Mouse (Mus musculus) stomach, postnatal 0 days (tissue): Measurements from ENCODE around the gene Sec31a. TPM values are rescaled to one million over a fixed set of nuclear protein-coding genes. Genes with fewer than 3 reads are reported as not detected.

Experiments used
- ATAC-seq: fragments of 200-750 bp; cut with Nextera tagmentation; 2 replicates; pipeline ENCODE4 v1.8.0; 2017; ENCODE audit not compliant: low FRiP score, low TSS enrichment
- DNase-seq: peaks from one replicate; pipeline ENCODE4 v3.0.0-alpha.2; 2016; ENCODE audit warnings: low spot score
- H3K27ac ChIP-seq: fragments of 300-500 bp; sonication (generic); replicated peaks from 2 replicates; pipeline ENCODE4 v1.5.1; 2014; ENCODE audit warnings: mild to moderate bottlenecking, control low read depth
- H3K27me3 ChIP-seq: fragments of 300-500 bp; sonication (generic); 2 replicates; pipeline ENCODE4 v1.6.1; 2014; ENCODE audit warnings: low read length; ENCODE audit not compliant: control insufficient read depth, insufficient read depth
- H3K36me3 ChIP-seq: fragments of 300-500 bp; sonication (generic); 2 replicates; pipeline ENCODE4 v1.6.1; 2014; ENCODE audit warnings: low read length, mixed read lengths; ENCODE audit not compliant: control insufficient read depth, insufficient read depth
- H3K4me1 ChIP-seq: fragments of 300-500 bp; sonication (generic); replicated peaks from 2 replicates; pipeline ENCODE4 v1.6.1; 2014; ENCODE audit warnings: antibody characterized with exemption; ENCODE audit not compliant: control insufficient read depth, insufficient read depth
- H3K4me2 ChIP-seq: fragments of 300-500 bp; sonication (generic); replicated peaks from 2 replicates; pipeline ENCODE4 v1.6.1; 2014; ENCODE audit warnings: low read depth, mild to moderate bottlenecking, control low read depth, moderate library complexity
- H3K4me3 ChIP-seq: fragments of 300-500 bp; sonication (generic); 2 replicates; pipeline ENCODE4 v1.5.1; 2014; ENCODE audit warnings: low read depth, low read length, control low read depth
- H3K9ac ChIP-seq: fragments of 300-500 bp; sonication (generic); 2 replicates; pipeline ENCODE4 v1.6.1; 2014; ENCODE audit warnings: mild to moderate bottlenecking, low read length, control low read depth, mixed read lengths
- H3K9me3 ChIP-seq: fragments of 300-500 bp; sonication (generic); 2 replicates; pipeline ENCODE4 v1.6.1; 2016; ENCODE audit warnings: low read length; ENCODE audit not compliant: control insufficient read depth
- CTCF ChIP-seq: IDR thresholded peaks from 2 replicates; pipeline ENCODE4 v1.5.1; 2016; ENCODE audit warnings: antibody characterized with exemption, low read depth, mild to moderate bottlenecking, moderate library complexity
- EP300 ChIP-seq: optimal IDR thresholded peaks from 2 replicates; pipeline ENCODE3; 2016; ENCODE audit warnings: antibody characterized with exemption
- WGBS: fragments of 180-500 bp; shearing (Covaris S2); extraction: QIAGEN DNeasy Blood & Tissue Kit; methylation state at CpG from one replicate; pipeline ENCODE4 v1.1.7; 2014; 5-methylcytosine and 5-hydroxymethylcytosine counted together
- polyA plus RNA-seq: library from polyadenylated mRNA; unstranded; fragments of >200 nt; fragmentation: Nextera tagmentation; extraction: Ambion mirVana; gene quantifications from 2 replicates; pipeline ENCODE4 v1.2.1, GENCODE M21; 2015

Sec31a gene
- polyA plus RNA-seq, 1 experiment from 2014 or later, result 102 TPM

- DNase-seq, result no peak
- H3K9me3 ChIP-seq, result no peaks in the 10 kb centered on the region
- no peaks in the 10 kb centered on the region for H3K27me3 ChIP-seq
- no peaks in the 10 kb centered on the region for H3K36me3 ChIP-seq
- WGBS, result 57% methylated on average over 14 of the region's 14 CpGs
- no peak for TF ChIP-seq CTCF
- no peak for TF ChIP-seq EP300
- no peak overlapping the region for H3K4me3 ChIP-seq
- no peaks in the 10 kb centered on the region for H3K4me1 ChIP-seq
- no peak for ATAC-seq
- no peak overlapping the region for H3K27ac ChIP-seq
- no peak overlapping the region for H3K4me2 ChIP-seq
- no peak overlapping the region for H3K9ac ChIP-seq
Observed at GRCm38 (mm10) chr5:100333607-100334380, 82.2 kb downstream of the Sec31a start.

DNA sequence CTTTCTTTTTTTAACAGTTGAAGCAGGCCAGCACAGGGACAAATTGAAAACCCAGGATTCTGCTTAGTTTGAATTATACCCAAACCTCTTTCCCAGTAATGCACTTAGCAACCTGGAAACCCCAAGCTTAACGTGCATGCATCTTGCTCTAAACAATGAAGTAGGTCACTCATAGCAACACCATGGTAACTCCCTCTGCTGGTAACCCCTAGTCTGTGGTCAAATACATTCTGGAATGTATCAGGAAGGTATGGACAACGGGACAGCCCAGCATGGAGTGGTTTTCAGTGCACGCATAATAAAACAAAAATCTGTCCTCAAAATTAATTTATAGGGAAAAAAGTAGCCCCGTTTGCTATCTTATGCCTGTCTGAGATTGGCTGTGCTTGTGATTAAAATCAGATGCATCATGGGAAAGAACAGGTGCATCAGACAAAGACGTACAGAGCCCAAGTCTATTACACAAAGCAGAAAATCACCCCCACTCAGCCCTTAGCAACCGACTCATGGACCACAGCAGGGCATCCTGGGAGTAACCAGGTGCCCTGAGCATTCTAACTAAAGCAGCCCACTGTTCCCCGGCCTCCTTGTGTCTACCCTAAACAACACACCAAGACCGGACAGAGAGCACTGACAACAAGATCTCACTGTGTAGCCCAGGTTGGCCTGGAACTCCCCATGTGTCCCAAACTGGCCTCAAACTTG, 83.6 kb downstream of the Sec31a start:
- Histone ChIP-seq H3K9ac (no peak overlapping the region), H3K27me3 (no peaks in the 10 kb centered on the region), H3K4me1 (no peaks in the 10 kb centered on the region), H3K9me3 (no peaks in the 10 kb centered on the region), H3K27ac (no peak overlapping the region), H3K36me3 (no peaks in the 10 kb centered on the region), H3K4me3 (no peak overlapping the region), H3K4me2 (no peak overlapping the region)
- WGBS, result 71% methylated on average over 8 of the region's 8 CpGs
- no peak for DNase-seq
- no peak for ATAC-seq
- TF ChIP-seq EP300, result no peak
- peak; percentile 38 for TF ChIP-seq CTCF

DNA sequence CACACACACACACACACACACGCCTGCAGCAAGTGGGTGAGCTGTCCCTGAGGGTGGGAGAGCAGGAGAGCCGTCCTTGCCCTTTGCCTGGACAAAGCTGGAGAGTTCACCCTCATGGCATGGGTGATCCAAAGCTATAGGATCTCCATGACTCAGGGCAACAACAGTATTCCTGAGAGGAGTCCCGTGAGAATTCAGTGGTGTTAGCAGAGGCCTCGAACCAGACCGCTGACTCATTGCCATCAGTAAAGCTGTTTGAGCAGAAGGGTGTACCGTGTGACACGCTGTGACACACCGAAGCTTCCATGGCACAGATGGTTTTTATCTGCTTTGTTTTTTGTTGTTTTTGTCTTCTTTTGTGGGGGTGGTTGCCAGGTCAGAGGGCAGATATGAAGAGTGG, 84.4 kb downstream of the Sec31a start:
- WGBS, result 72% methylated on average over 8 of the region's 8 CpGs
- Histone ChIP-seq H3K4me1 (no peaks in the 10 kb centered on the region), H3K9me3 (no peaks in the 10 kb centered on the region), H3K9ac (no peak overlapping the region), H3K4me2 (no peak overlapping the region), H3K27me3 (no peaks in the 10 kb centered on the region), H3K4me3 (no peak overlapping the region), H3K27ac (no peak overlapping the region), H3K36me3 (no peaks in the 10 kb centered on the region)
- ATAC-seq (no peak), DNase-seq (no peak)
- no peak for TF ChIP-seq EP300
- TF ChIP-seq CTCF, result no peak

DNA sequence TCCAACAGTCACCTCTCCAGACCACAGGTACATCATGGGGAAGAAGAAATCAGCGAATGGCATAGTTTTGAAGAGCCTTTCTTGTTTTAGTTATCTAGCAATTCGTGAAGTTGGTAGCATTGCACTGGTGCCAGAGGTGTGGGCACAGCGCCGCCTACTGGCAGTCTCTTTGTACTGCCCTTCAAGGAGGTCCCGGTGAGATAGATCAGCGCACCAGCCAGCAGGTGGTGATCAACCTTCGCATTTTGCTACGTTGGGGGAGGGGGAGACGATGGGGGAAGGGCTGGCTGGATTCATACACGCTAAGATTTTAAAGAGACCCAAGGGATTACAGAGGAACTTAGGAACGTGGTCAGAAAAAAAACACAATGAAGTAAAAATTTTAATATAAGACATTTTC, 94.0 kb downstream of the Sec31a start:
- Histone ChIP-seq H3K4me2 (no peak overlapping the region), H3K36me3 (no peaks in the 10 kb centered on the region), H3K9ac (no peak overlapping the region), H3K4me3 (no peak overlapping the region), H3K27me3 (no peaks in the 10 kb centered on the region), H3K27ac (no peak overlapping the region), H3K4me1 (no peaks in the 10 kb centered on the region), H3K9me3 (no peaks in the 10 kb centered on the region)
- WGBS, result under 1% methylated on average over 11 of the region's 11 CpGs
- TF ChIP-seq EP300, result no peak
- peak; percentile 97 for TF ChIP-seq CTCF
- ATAC-seq (peak; percentile 84), DNase-seq (peak; percentile 85)

DNA sequence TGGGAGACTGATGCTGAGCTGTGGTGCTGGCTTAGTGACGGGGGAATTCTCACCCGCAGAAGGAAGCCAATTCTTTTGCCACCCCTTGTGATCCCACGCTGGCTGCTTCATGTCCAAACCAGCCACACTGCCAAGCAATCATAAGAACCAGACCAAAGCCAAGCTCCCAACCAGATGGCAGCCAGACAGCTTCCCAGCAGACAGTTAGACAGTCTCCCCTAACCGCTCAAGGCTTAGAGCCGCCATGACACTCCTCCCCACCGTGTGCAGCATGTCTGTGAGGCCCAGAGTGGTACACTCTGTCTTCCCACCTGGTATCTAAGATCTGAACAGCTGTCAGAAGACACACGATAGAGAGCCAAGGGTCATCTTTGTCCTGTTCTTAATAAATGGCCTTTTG, 98.2 kb downstream of the Sec31a start:
- Histone ChIP-seq H3K4me1 (no peaks in the 10 kb centered on the region), H3K4me2 (no peak overlapping the region), H3K9me3 (no peaks in the 10 kb centered on the region), H3K9ac (no peak overlapping the region), H3K4me3 (no peak overlapping the region), H3K27me3 (no peaks in the 10 kb centered on the region), H3K36me3 (no peaks in the 10 kb centered on the region), H3K27ac (no peak overlapping the region)
- DNase-seq, result no peak
- TF ChIP-seq EP300 (no peak), CTCF (no peak)
- 47% methylated on average over 7 of the region's 7 CpGs for WGBS
- no peak for ATAC-seq

- Histone ChIP-seq H3K27me3 (no peaks in the 10 kb centered on the region), H3K9me3 (no peaks in the 10 kb centered on the region), H3K4me1 (no peaks in the 10 kb centered on the region), H3K4me3 (no peak overlapping the region), H3K27ac (no peak overlapping the region), H3K36me3 (no peaks in the 10 kb centered on the region), H3K9ac (no peak overlapping the region), H3K4me2 (no peak overlapping the region)
- ATAC-seq (no peak), DNase-seq (no peak)
- WGBS, result 47% methylated on average over 18 of the region's 18 CpGs
- TF ChIP-seq CTCF, result no peak
- no peak for TF ChIP-seq EP300
Observed at GRCm38 (mm10) chr5:100317010-100317409, 99.0 kb downstream of the Sec31a start.
